Mouse (Mus musculus): ENCODE results near the gene Nudt1. TPM values are rescaled to one million over a fixed set of nuclear protein-coding genes. Genes with fewer than 3 reads are reported as not detected.

Gene Nudt1
- total and polyA plus RNA-seq, 3 experiments = 5.1 to 18.2 (median 15.0) TPM

- DNase-seq = no peak
These were observed 62.1 kb downstream of the Nudt1 start for GRCm38 (mm10) chr5:140383559-140383958.

DNA sequence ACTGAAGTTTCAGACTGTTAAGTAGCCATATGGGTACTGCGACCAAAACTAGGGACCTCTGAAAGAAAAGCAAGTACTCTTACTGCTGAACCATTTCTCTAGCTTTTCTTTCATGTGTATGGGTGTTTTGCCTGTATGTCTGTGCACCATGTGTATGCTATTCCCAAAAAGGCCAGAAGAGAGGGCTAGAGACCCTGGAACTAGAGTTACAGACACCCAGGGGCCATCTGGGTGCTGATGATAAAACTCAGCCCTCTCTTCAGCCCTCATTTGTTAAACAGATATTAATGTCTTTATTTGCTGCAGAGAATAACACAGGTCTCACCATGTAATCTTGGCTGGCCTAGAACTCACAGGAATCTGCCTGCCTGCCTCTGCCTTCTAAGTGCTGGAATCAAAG is 63.0 kb downstream of the Nudt1 start:
- no peak for DNase-seq

DNA sequence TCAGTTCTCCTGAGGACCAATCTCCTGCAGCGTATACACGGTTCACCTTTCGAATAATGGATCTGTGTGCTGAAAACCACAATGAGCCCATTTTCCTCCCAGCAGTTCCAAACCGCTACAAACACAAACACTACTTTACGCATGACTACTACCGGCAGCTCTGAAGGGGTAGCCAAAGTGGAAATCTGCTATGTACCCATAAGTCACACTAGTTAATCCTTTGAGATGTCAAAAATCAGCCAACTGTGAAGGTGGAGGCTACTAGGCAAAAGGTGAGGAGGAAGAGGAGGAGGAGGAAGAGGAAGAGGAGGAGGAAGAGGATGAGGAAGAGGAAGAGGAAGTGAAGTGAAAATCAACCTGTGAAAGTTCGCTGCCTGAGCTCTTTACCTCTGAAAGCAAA is 65.8 kb downstream of the Nudt1 start:
- no peak for DNase-seq

Other genes with a start within 250 kb of the Nudt1 start
- gene Mad1l1, start 104 bp upstream of the Nudt1 start, total RNA-seq (2021) = 10 to 100 TPM; 12.4 to 20.5 TPM
- gene Mad1l1, start 104 bp upstream of the Nudt1 start, polyA plus RNA-seq (2012; rRNA removed) = 15.8 and 21.0 TPM in 2 replicates
- 10 to 100 TPM in 1 of 2 experiments, 1 to 10 TPM in 1; 9.2 to 22.6 TPM for gene Mrm2, start 10.2 kb downstream of the Nudt1 start, total RNA-seq (2021)
- gene Mrm2, start 10.2 kb downstream of the Nudt1 start, polyA plus RNA-seq (2012; rRNA removed) = 9.6 and 10.1 TPM in 2 replicates
- 10 to 100 TPM; 13.9 to 19.1 TPM for gene Snx8, start 67.6 kb downstream of the Nudt1 start, total RNA-seq (2021)
- 12.4 and 12.8 TPM in 2 replicates for gene Snx8, start 67.6 kb downstream of the Nudt1 start, polyA plus RNA-seq (2012; rRNA removed)
- gene Eif3b, start 97.7 kb downstream of the Nudt1 start, total RNA-seq (2021) = 100 to 1,000 TPM; 161 to 186 TPM
- gene Eif3b, start 97.7 kb downstream of the Nudt1 start, polyA plus RNA-seq (2012; rRNA removed) = 86.3 and 128 TPM in 2 replicates
- under 1 TPM; 0.10 to 0.14 TPM for gene Gm4869, start 124.0 kb downstream of the Nudt1 start, total RNA-seq (2021)
- gene Gm4869, start 124.0 kb downstream of the Nudt1 start, polyA plus RNA-seq (2012; rRNA removed) = 0.03 and 0.10 TPM in 2 replicates
- gene Chst12, start 183.9 kb downstream of the Nudt1 start, total RNA-seq (2021) = 10 to 100 TPM in 1 of 2 experiments, 1 to 10 TPM in 1; 9.7 to 17.4 TPM
- 16.6 and 16.7 TPM in 2 replicates for gene Chst12, start 183.9 kb downstream of the Nudt1 start, polyA plus RNA-seq (2012; rRNA removed)
- not detected for gene Grifin, start 243.4 kb downstream of the Nudt1 start, total RNA-seq (2021)
- gene Grifin, start 243.4 kb downstream of the Nudt1 start, polyA plus RNA-seq (2012; rRNA removed) = not detected in 2 replicates

Measured in adrenal gland, adult 2 months (tissue).